Mouse (Mus musculus) embryo, embryonic 11 days (tissue): ENCODE measurements around the gene Elovl2.
A peak's percentile ranks its signal among the peaks of the same experiment; 100 is the strongest.
"Not testable (repeated sequence)": the region's sequence is repeated elsewhere in the genome, so short reads cannot be mapped to it uniquely, and the experiment has no call there.

Experiments used
- DNase-seq: peaks from one replicate; pipeline ENCODE4 v3.0.0-alpha.2; 2015

The Elovl2 gene

DNA sequence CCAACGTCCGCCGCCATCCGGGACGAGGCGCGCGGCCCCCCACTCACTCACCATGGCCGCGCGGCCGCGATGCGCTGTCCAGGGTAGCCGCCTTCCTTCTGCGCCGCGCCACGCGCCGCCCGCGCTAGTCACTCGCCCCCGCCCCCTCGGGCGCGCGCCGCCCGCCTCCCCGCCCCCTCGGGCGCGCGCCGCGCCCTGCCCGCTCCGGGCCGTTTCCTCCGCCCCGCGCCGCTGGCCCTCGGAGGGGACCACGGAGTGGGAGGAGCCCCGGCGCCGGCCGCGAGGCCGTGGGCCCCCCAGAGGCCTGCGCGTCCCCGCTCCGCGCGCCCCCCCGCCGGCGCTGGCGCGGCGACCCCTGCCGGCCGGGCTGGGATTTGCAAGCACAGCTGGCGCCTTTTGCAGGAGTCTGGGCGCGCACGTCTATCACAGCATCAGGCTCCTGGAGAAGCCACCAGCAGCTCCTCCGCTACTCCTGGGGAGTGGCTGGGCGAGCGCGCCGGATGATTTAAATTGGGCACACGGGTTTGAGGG lies at the start of gene Elovl2:
TSS of gene Elovl2 (minus strand) at position 102 of the 531 bp plus-strand sequence.
- DNase-seq = peak; percentile 94

- peak; percentile 21 for DNase-seq
Observed at GRCm38 (mm10) chr13:41267827-41268408, 47.7 kb upstream of the Elovl2 start.

GRCm38 (mm10) chr13:41263304-41264006 lies 43.2 kb upstream of the Elovl2 start:
- DNase-seq = no peak

GRCm38 (mm10) chr13:41261617-41262016 lies 41.4 kb upstream of the Elovl2 start:
- not testable (repeated sequence) for DNase-seq

GRCm38 (mm10) chr13:41257851-41258250 lies 37.6 kb upstream of the Elovl2 start:
- no peak for DNase-seq

- no peak for DNase-seq
Observed at GRCm38 (mm10) chr13:41256962-41257361, 36.8 kb upstream of the Elovl2 start.

- no peak for DNase-seq
Observed at GRCm38 (mm10) chr13:41256126-41256525, 35.9 kb upstream of the Elovl2 start.

DNA sequence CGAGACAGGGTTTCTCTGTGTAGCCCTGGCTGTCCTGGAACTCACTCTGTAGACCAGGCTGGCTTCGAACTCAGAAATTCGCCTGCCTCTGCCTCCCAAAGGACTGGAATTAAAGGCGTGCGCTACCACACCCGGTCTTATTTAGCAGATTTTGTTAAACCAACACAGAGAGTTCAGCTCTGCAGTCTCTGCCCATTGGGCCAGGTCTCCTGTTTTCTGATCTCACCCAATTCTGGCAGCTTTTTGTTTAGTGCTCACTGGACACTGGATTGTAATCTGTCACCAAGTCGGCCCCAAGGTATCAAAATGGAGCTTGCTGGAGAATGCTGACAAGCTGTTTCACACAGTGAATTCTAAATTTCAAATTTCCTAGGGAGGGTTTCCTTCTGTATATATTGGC lies 32.5 kb upstream of the Elovl2 start:
- no peak for DNase-seq

DNA sequence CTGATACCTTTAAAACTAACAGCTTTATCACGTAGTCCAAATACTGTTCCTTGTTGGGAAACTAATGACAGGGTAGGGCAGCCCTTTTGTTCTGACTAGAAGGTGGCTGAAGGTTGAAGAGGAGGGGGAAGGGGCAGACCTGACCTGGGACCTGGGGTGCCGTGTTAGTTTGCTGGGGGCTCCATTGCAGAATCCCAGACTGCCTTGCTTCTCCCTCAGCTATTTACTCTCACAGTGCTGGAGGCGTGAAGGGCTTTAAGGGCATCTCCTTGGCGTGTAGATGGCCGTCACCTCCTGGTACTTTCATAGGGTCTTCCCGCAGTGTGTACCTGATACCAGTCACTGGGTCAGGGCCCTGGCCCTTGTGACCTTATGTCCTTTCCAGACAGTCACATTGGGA lies 31.9 kb upstream of the Elovl2 start:
- no peak for DNase-seq

- DNase-seq = no peak
Observed at GRCm38 (mm10) chr13:41251667-41252066, 31.5 kb upstream of the Elovl2 start.

DNA sequence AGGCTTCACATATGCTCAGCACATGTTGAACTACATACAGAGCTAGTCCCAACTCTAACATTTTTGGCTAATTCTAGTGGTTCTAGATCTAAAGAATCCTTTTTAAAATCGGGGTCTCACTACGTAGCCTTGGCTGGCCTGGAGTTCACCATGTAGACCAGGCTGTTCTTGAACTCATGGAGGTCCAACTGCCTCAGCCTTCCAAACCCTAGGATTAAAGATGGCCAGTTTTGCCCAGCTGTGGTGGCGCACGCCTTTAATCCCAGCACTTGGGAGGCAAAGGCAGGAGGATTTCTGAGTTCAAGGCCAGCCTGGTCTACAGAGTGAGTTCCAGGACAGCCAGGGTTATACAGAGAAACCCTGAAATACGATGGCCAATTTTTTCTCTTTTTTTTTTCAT lies 31.0 kb upstream of the Elovl2 start:
- not testable (repeated sequence) for DNase-seq

DNA sequence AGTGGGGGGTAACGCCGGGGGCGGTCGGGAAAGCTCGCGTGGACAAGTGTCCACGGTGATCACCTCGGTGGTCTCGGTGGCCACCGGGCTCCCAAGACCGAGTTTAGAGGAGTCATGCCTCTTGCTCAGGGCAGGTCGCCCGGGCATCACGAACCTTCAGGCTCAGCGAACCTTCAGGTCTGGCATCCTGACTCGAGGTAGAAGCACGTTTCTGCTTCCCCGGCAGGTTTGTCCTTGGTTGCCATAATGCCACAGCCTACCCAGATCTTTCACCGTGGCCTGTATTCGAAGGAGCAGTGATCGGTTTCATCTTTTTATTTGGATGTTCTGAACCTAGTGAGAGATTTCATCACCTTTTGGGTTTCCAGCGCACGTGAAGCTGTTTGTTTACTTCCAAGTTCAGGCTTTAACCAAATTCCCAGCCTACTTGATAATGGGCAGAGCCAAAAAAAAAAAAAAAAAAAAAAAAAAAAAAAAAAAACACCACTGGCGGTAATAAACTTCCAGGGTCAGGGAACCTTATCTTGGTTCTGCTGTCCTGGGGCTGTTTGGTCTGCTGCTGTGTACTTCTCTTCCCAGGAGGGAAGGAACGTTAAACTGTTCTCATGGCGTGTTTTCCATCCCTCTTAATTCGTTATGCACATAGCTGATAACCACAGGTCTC lies 30.2 kb upstream of the Elovl2 start:
- peak; percentile 14 for DNase-seq

- DNase-seq = peak; percentile 98
Observed at GRCm38 (mm10) chr13:41249538-41250317, 29.5 kb upstream of the Elovl2 start, which contains the start of gene Smim13. TSS of gene Smim13 (plus strand) at chr13:41249844.

DNA sequence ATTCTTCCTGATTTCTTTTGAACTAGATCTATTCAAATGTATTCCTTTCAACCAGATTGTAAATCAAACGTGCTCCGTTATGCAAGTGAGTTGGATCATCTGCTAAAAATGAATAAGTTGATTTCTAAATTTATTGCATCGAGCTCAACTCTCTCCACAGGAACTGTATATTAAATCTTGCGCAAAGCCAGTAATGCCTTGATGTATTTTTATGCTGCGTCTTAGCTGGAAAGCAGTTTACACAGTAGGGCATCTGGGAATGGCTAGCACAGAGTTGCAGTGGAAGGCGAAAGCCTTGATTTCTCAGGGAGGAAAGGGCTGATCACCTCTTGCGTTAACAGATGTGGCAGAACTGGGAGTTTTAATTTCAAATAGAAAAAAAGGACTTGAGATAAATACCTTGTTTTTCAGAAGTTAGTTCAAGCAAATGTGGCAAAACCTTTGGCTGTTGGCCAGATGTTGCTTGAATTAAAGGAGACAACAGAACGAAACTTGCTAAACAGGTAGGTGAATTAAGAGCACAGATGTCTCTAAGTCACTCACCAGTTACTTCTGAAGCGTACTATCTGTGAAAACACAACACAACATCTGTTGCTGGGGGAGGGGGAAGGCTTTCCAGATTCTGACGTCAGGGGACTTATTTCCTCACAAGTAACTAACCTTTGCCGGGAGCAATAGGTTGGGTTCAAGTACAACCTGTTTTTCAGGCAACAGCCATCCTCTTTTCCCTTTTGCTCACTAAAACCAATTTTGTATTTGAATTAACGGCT lies 28.7 kb upstream of the Elovl2 start:
- DNase-seq = no peak

DNA sequence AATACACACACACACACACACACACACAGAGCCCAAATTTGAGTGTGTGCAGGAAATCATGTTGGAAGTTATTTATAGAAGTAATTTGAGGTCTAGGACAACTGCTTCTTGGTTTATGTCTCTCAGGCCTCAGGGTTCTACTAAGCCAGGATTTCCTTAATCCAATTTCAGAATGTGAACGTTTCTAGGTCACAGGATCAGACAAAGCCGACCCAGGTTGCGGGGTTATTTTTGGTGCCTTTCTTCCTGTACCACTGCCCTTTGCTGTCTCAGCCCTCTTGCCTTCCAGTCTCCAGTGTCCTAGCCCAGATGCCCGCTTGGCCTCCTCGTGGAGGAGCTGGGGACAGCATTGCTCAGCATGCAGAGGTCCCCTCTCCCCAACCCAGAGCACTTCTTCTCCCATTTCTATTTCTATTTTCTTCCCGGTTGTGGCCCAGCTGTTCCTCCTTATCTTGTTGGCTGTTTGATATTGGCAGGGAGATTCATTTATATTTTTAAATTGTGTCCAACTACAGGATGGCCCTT lies 24.2 kb upstream of the Elovl2 start:
- no peak for DNase-seq

GRCm38 (mm10) chr13:41241557-41241956 lies 21.4 kb upstream of the Elovl2 start:
- DNase-seq = no peak

DNA sequence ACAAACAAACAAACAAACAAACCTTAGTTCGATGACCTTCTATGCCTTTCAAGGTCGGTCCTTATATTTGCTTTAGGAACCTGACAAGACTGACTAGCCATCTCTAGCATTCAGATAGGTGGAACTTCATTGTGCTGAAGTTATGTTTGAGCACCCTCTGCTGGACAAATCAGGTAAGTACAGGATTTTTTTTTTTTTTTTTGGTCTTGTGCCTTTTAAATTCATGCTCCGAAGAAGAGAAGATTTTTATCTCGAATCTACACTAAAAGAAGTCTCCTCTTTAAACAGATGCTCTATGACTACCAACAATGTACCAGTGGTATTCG lies 18.6 kb upstream of the Elovl2 start:
- peak; percentile 67 for DNase-seq

- DNase-seq = no peak
Observed at GRCm38 (mm10) chr13:41238035-41238804, 18.0 kb upstream of the Elovl2 start.

- no peak for DNase-seq
Observed at GRCm38 (mm10) chr13:41235845-41236741, 15.9 kb upstream of the Elovl2 start.

- DNase-seq = no peak
Observed at GRCm38 (mm10) chr13:41235181-41235580, 15.0 kb upstream of the Elovl2 start.
